Comparison of ENCODE assay signal across 30 mouse cellular contexts in the genomic region with DNA sequence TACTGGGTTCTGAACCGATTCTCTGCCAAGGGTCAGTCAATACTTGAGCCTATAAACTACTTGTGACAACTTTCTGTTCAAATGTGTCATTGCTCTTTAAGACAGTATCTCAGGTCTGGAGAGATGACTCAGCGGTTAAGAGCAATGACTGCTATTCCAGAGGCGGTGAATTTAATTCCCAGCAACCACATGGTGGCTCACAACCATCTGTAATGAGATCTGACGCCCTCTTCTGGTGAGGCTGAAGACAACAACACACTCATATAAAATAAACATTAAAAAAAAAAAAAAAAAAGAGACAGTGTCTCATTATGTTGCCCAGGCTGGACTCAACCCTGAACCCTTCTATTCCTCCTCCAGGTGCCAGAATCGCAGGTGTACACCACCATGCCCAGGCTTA.
DNase-seq lines count a peak whose midpoint lies in the region; ATAC-seq and TF ChIP-seq lines count a peak whose summit lies in the region.
"Had no signal": no experiment of that assay in that cellular context is flagged by ENCODE, and none has a peak within 500 bp of the region (broad histone marks: within the 10 kb centered on the region; RNA-seq: fewer than 3 reads in every experiment).

No protein-coding gene starts in this region.

- TF ChIP-seq CTCF in lung, embryonic 14.5 days (IDR thresholded peaks at IDR 0.05; ENCODE audit: low read depth): peak; percentile 5; the same call in 1 of the 2 replicates

- DNase-seq in lung, embryonic 14.5 days: no peak
- no peak for DNase-seq in lung, postnatal 25 days (ENCODE audit: low spot score)
- peak; percentile 33 for DNase-seq in 416B (ENCODE audit: low read depth)
- peak; percentile 61 for DNase-seq in ES-CJ7 (ENCODE audit: low read depth, low spot score)
- DNase-seq in ZHBTc4 (ENCODE audit: low read depth, low spot score): peak; percentile 70
- DNase-seq in thymus, postnatal 10 days (ENCODE audit: low spot score in 2 of 2): no peak
- no peak for DNase-seq in layer of hippocampus, postnatal 14 days (ENCODE audit: low spot score in 2 of 2)
- DNase-seq: adrenal gland, adult 8-10 months; cerebellum, adult 8-10 months; cerebellum, postnatal 25 days; forebrain, postnatal 0 days; heart, postnatal 14 days; kidney, adult 9 months; kidney, postnatal 14 days; left cerebral cortex, postnatal 4 days; lung, adult 2 months; lung, postnatal 14 days; right cerebral cortex, postnatal 14 days; thymus, adult 18-20 months; thymus, postnatal 36 days had no signal

- H3K27ac ChIP-seq in lung, embryonic 14.5 days (ENCODE audit: low read depth): no peak overlapping the region
- H3K27ac ChIP-seq: embryonic facial prominence, embryonic 10.5 days; embryonic facial prominence, embryonic 15.5 days; forebrain, embryonic 12.5 days; liver, embryonic 12.5 days; midbrain, embryonic 10.5 days; neural tube, embryonic 13.5 days had no signal

- WGBS in lung, embryonic 14.5 days: 72% methylated on average over 5 of the region's 5 CpGs

- peaks cover 20% of the 10 kb centered on the region for H3K4me1 ChIP-seq in lung, embryonic 14.5 days (ENCODE audit: insufficient read depth)

- no peak overlapping the region for H3K4me2 ChIP-seq in lung, embryonic 14.5 days
- H3K4me2 ChIP-seq: embryonic facial prominence, embryonic 15.5 days; forebrain, embryonic 12.5 days; liver, embryonic 12.5 days; neural tube, embryonic 13.5 days had no signal

- no peaks in the 10 kb centered on the region for H3K27me3 ChIP-seq in lung, embryonic 14.5 days (ENCODE audit: insufficient read depth, low read length)
- H3K27me3 ChIP-seq: embryonic facial prominence, embryonic 15.5 days; forebrain, embryonic 12.5 days; neural tube, embryonic 13.5 days had no signal

- no peak overlapping the region for H3K9ac ChIP-seq in lung, embryonic 14.5 days
- H3K9ac ChIP-seq: embryonic facial prominence, embryonic 15.5 days; forebrain, embryonic 12.5 days; forebrain, postnatal 0 days; liver, embryonic 12.5 days; neural tube, embryonic 13.5 days had no signal

- H3K9me3 ChIP-seq in lung, embryonic 14.5 days (ENCODE audit: low read depth, low read length): no peaks in the 10 kb centered on the region
- H3K9me3 ChIP-seq: embryonic facial prominence, embryonic 10.5 days; embryonic facial prominence, embryonic 15.5 days; forebrain, embryonic 12.5 days; liver, embryonic 12.5 days; midbrain, embryonic 10.5 days; neural tube, embryonic 13.5 days had no signal

- H3K36me3 ChIP-seq in lung, embryonic 14.5 days (ENCODE audit: insufficient read depth): no peaks in the 10 kb centered on the region
- H3K36me3 ChIP-seq: embryonic facial prominence, embryonic 10.5 days; embryonic facial prominence, embryonic 15.5 days; forebrain, embryonic 12.5 days; liver, embryonic 12.5 days; midbrain, embryonic 10.5 days; neural tube, embryonic 13.5 days had no signal

- ATAC-seq in lung, embryonic 14.5 days (ENCODE audit: insufficient read depth): no peak
- ATAC-seq: CD4-positive, CD25-positive, alpha-beta regulatory T cell, adult 4 months; forebrain, postnatal 0 days; hindbrain, embryonic 16.5 days; liver, embryonic 12.5 days; midbrain, embryonic 16.5 days had no signal

- no peak overlapping the region for H3K4me3 ChIP-seq in lung, embryonic 14.5 days (ENCODE audit: low read depth, low read length)
- H3K4me3 ChIP-seq: embryonic facial prominence, embryonic 10.5 days; embryonic facial prominence, embryonic 15.5 days; forebrain, embryonic 12.5 days; liver, embryonic 12.5 days; midbrain, embryonic 10.5 days; myocyte; neural tube, embryonic 13.5 days had no signal

Comparison
In these comparisons a context has a peak if more than half of its experiments do, and no peak if none do; other contexts are left out.
1. DNase-seq: peak in 416B (single experiment), ES-CJ7 (single experiment) and ZHBTc4 (single experiment); none in lung, embryonic 14.5 days (single experiment), lung, postnatal 25 days (single experiment), thymus, postnatal 10 days (0 of 2) and layer of hippocampus, postnatal 14 days (0 of 2).